Mouse (Mus musculus) WW6 (cell line): ENCODE results near the gene Olfr211.
"Not testable (repeated sequence)": the region's sequence is repeated elsewhere in the genome, so short reads cannot be mapped to it uniquely, and the experiment has no call there.

Source experiments
- DNase-seq: peaks from one replicate; pipeline ENCODE4 v3.0.0-alpha.2; 2013; ENCODE audit warnings: low read depth, low spot score

Olfr211 gene

DNA sequence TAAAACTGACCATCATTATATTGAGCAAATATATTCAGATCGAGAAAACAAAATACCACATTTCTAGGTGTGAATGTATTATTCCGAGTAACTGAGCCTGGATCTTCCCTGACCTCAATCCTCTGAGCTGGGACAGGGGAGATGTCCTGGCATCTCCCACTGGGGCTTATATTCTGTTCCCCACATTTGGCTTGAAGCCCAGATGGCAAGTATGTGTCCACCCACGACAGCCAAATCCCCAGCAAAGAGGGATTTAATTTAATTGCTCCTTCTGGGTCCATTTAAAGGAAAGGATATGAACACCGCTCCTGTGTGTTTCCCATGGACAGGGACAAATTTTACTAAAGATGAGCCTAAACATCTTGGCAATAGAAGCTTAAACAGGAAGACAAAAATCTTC is at the start of gene Olfr211:
Gene Olfr211 (plus strand): TSS at position 301 of the 400 bp plus-strand sequence.
- no peak for DNase-seq

DNA sequence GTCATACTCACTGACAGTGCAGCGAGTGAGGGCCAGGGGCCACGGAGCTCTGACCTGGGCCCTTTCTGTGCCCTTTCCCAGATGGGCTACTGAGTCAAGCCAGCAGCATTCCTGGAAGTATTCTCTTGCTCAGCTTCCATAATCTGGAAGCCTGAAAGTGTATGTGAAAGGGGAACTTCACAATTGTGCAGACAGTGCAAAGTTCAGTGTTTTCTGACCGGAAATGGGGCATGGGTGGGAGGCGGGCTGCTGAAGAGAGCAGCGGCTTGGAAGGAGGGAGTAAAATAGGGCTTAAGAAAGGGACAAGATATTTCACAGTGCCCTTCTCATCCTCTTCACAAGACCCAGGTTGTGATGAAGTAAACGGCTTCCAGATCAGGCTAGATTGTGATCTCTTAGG is 49.4 kb upstream of the Olfr211 start:
- DNase-seq = no peak

DNA sequence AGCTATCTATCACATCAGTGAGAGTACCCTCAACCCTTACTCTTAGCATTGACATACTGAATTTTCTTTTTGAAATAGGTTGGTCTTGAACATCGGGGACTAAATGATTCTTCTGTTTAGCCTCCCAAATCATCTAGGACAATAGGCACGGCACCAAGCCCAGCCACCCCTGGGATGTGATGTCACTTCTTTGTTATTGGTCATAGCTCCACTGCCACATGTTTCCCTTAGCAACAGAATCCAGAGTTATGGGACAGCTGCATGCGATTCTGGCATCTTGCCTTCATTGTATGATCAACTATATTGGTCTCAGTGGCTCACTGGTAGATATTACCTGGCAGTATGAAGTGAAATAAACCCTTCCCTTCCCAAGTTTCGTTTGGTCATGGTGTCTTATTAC is 48.4 kb upstream of the Olfr211 start:
- no peak for DNase-seq

DNA sequence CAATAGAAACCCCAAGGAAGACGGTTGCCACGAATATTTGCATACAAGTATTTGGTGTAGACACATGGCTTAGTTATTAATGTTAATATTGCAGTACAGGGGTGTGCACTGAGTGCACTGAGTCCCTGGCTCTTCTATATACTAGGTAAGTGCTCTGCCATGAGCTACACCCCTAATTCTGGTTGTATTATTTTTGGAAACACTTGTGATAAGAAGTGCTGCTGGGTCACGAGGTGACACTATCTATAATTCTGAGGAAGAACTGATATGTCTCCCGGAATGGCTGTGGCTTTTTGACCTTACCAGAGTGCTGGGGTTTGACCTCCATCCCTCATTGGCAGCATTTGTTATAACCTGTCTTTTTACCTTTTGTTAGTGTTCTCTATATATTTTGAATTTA is 48.0 kb upstream of the Olfr211 start:
- DNase-seq = no peak

DNA sequence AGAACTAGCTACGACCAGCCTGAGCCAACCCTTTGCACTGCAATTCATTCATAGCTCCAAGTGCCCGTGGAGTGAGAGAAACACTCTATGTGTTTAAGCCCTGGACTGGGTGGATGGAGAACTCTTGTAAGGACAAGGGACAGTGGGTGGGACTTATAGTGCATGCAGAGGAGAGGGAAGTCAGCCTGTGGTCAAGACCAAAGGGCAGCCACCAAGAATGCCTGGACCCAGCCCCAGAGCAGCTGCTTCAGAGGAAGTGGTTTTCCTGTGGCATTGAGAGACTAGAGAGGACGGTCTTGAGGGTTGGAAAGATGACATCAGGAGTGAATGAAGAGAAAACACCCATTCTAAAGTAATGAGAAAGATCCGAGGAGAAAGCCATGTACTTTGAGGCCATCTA is 33.1 kb upstream of the Olfr211 start:
- DNase-seq = no peak

DNA sequence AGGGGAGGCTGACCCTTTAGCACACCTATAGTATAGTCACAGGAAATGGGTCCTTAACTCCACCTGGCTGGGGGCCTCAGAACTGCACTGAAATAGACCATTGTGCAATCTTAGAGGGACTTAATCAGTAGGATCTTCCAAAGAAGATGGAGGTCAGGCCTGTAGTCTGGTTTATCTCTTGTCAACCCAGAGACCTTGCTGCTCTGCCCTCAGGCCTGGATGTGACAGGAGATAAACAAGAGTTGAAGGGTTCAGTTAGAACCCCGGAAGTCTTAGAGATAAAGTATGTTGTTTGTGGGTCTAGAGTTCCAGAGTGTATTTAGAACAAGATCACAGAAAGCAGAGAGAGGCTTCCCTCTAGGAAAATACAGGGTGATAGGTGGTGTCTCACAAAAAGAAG is 32.4 kb upstream of the Olfr211 start:
- DNase-seq = no peak

DNA sequence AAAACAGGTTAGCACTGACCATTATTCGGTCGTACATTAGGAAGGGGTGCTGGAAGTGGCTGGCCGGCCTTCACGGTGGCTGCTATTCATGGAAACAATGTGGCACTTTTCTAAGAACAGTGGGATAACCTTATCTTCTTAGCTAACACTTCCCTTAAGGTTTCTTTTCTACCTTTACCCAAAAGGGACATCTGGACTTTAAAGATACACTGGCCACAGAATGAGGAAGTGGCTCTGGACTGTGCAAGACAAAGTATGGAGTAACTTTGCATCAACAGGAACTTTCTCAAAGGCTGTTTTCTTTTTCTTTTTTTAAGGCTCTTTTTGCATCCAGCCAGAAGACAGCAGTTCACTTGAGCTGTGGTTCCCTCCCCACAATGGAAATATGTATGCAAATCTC is 30.2 kb upstream of the Olfr211 start:
- DNase-seq = no peak

DNA sequence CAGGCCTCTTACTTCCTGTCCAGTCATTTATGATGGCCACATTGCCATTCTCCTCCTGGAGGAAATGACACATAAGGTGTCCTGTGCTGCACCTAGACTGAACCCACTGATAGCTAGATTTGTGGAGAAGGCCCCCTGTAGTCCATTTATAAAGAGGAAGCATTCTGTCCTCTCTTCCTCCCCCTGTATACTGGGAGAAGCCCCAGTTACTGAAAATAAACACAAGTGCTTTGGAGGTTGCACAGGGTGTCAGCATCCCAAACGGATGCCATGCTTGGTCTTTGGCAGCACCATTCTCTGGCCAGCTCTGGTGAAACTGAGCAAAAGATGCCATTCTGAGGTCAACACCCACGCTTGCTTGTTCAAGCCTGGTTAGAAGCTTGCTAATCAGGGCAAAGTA is 29.7 kb upstream of the Olfr211 start:
- no peak for DNase-seq

DNA sequence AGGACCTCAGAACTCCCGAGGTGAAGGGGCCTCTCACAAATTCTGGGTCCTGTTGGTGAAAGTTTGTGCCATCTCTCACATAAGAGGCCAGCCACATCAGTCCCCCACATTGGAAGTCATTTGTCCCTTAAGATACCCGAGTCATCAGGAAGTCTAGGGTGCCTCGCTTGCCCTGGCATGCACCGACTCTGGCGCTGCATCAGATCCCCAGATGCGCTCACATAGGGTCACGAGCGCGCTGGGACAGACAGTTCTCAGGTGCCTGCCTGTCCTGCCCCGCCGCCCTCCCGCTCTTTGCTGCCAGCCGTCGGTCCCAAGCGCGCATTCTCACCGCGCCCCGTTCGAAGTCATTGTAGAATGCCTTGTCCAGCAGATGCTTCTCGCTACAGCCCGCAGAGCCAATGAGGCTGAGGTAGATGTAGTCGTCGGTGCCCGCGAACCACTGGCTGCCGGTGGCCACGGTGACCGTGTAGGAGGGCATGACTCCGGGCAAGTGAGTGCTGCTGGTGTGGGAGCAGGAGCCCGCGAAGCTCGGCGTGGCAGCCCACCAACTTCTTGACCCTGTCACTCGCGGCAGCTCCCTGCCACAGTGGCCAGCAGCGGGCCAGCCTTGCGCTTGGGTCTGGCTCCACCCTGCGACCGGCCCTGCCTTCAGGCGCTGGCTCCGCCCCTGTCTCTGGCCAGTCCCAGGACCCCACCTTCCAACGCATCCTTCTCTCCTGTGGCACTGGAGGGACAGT is 28.2 kb upstream of the Olfr211 start, which contains the start of gene Alox5:
Gene Alox5 (minus strand): TSS at position 635 of the 740 bp plus-strand sequence.
- peak; percentile 11 for DNase-seq

DNA sequence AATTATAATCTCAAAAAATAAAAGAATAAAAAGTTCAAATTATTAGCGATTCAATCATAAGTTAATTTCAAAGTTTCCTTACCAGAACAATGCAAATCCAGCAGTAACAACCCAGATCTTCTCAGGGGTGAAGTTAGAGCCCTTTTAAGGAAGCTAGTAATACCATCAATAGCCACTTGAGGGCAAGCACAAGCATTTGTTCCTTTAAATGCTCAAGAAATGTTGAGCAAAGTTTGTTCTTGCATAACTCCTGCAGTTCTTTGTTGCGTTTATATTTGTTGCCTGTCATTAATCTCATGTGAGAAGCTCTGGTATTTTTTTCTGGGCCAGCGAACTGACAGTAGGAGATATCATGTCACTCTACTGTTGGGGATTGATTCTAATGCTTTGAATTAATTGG is 20.8 kb upstream of the Olfr211 start:
- DNase-seq = no peak

DNA sequence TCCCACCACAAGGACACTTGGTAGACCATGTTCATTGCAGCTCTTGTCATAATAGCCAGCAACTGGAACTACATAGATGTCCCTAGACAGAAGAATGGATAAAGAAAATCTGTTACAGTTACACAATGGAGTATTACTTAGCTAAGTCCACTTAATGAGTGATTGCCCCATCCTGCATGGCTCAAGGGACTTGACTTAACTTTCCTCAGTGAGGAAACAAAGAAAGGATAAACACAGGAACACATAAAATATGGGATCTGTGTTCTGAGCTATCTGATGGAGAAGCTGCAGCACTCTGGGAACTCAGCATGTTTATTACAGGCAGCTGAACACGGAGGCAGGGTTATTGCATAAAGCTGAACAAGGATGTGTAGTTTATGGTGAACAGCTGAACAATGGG is 3.8 kb upstream of the Olfr211 start:
- DNase-seq = no peak

DNA sequence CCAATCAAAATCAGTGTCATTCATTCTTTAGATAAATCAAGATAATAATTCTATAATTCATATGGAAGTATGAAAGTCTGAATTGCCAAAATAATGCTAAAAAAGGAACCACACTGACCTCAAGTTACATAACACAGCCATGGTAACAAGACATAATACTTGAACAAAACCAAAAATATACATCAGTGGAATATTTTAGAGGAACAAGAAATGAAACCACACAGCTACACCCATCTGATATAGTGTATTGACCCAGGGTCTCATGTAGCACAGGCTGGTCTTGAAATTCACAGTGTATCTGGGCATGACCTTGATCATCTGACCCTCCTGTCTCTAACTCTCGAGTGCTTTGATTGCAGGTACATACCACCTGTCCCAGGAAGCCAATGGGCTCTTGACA is 2.1 kb upstream of the Olfr211 start:
- DNase-seq = no peak

DNA sequence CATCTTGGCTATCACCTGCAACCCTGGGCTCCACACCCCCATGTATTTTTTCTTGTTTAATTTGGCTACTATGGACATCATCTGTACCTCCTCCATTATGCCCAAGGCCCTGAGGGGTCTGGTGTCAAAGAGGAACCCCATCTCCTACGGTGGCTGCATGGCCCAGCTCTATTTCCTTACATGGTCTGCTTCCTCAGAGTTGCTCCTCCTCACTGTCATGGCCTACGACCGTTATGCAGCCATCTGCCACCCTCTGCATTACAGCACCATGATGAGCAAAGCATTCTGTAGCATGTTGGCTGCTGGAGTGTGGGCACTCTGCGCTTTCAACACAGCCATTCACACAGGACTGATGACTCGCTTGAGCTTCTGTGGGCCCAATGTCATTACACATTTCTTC is 4.9 kb downstream of the Olfr211 start:
- DNase-seq = no peak

DNA sequence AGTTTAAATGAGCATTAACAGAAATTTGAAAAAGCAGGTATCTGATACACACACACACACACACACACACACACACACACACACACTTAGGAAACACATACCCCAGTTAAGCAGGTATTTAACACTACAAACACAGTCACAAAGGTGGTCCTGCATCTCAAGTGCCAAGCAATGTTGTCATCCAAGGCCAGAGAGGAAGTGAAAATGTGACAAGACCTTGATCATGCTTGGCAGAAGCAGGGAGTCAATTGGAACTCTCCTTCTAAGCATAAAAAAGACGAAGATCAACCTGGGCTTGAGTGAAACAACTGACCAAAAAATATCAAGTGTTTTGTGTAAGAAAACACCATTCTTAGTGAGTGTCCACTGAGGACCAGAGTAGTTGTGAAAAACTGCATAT is 7.1 kb downstream of the Olfr211 start:
- no peak for DNase-seq

DNA sequence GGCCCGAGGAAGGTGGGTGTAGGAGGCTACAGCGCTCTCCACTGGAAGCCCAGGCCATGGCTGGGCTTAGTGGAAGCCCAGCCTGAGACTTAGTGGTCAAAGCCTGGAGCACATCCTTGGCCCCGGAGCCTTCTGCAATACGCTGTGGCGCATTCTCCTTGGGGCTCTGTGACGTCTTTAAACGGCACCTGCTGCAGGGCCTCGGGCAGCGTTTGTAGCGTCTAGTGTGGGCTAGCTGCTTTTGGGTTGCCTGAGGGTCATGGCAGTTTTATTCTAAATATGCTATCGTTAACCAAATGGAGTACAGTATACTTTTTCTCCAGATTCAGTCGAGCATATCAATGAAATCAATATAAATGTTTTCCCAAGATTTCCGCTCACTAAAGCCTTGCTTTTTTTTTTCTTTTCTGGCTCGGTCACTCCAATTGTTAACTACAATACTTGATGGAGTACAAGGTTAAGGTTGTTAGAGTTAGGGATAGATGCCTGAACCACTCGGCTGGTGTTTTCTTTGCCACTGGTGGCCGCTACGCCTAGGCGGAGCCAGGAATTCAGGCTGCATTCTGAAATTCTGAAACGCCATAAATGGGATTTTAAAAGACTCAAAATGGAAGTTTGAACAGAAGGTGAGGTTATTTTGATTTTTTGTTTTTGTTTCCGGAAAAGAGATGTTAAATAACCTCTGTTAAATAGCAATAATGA is 17.6 kb downstream of the Olfr211 start, which contains the start of gene Olfr212:
Gene Olfr212 (plus strand): TSS at position 215 of the 702 bp plus-strand sequence.
- not testable (repeated sequence) for DNase-seq

DNA sequence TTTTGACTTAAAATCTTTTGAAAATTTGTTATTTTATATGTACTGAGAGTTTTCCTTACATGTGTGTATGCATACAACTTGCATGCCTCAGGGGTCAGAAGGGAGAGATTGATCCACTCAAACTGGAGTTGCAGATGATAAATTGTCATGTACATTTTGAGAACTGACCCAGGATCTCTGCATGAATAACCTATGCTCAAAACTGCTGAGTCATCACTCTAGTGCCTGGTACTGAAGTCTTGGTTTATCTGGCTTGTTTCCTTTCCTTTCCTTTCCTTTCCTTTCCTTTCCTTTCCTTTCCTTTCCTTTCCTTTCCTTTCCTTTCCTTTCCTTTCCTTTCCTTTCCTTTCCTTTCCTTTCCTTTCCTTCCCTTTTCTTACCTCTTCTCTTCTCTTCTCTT is 25.9 kb downstream of the Olfr211 start:
- no peak for DNase-seq

DNA sequence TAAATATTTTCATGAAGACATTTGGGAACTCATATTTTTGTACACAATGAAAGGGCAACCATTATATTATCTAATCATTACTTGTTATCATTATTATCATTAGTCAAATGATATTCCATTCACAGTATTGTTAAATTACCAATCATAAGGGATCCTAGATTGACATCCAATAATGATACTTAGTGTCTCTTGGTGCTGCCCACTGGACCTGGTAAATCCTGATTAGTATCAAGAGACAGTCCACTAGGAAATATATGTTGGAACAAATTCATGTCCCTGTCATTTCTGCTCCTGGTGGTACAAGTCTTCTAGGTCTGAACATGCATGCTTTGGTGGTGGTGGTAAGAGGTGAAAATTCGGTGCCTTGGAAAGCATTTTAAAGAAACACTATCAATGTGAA is 49.3 kb downstream of the Olfr211 start, which contains the start of gene Olfr213:
Gene Olfr213 (plus strand): TSS at position 301 of the 400 bp plus-strand sequence.
- DNase-seq = no peak

DNA sequence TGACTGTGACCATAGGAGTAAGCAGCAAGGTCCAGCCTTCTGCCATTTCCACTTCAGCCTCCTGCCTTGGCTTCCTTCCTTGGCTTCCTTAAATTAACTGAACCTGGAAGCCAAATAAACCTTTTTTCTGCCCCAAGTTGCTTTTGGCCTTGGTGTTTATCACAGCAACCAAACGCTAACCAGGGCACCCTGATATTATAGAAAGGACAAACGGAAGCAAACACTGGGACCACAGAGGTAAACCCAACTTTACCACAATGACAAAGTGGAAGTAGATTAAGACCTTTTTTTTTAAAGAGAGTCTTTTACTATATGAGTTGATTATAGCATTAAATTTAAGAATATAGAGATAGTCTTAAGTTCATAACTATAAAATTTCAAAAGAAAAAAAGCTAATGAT is 53.6 kb downstream of the Olfr211 start:
- DNase-seq = no peak
